8 mouse cellular contexts compared by ENCODE assay signal in the genomic region with DNA sequence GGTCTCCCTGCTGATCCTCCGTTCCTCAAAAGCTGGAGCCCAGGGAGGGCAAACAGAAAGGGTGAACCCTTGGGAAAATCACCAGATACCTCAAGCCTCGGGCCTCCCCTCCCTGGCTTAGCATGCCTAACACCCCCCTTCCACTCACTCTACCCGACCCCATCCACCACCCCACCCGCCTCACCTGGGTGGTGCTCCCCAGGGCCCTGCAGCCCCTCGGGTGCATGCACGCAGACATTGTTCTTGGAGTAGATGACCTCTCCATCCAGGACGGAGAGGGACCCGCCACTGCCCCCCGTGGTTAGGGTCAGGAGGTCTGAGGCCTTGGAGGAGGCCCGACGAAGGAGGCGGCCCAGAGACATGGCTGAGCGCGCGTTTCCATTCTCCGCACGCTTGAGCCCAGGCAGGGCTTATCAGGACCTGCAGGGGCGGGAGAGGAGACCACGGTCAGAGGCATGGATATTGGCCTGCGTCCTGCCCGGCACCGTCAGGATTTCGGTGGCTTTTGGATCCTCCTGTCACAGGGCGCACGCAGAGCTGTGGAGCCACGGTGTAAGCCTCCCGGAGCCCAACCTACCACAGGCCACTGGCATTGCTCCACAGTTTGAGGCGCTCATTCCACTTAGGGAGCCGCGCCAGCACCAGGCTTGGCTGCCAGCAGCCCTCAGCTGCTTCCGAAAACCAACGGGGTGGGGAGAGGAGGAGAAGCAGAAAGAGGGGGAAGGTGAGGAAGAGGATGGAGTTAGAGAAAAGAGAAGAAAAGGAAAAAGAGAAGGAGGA. TPM values are rescaled to one million over a fixed set of nuclear protein-coding genes. Genes with fewer than 3 reads are reported as not detected.
A peak's percentile ranks its signal among the peaks of the same experiment; 100 is the strongest.
DNase-seq lines count a peak whose midpoint lies in the region; ATAC-seq and TF ChIP-seq lines count a peak whose summit lies in the region.

No protein-coding gene starts in this region.

- peak overlapping the region; percentile 52 for H3K27ac ChIP-seq in intestine, embryonic 15.5 days
- H3K27ac ChIP-seq in intestine, postnatal 0 days (ENCODE audit: low read depth, low read length), result no peak overlapping the region
- H3K27ac ChIP-seq in layer of hippocampus, adult 2 months, result 0 out of 2 replicates have a peak overlapping the region, but pooled peaks have one; percentile 47

- H3K27me3 ChIP-seq in intestine, embryonic 15.5 days (replicated peaks), result no peaks in the 10 kb centered on the region
- no peaks in the 10 kb centered on the region for H3K27me3 ChIP-seq in intestine, postnatal 0 days (replicated peaks; ENCODE audit: control insufficient read depth, insufficient read depth, low read length)

- no peak overlapping the region for H3K4me2 ChIP-seq in intestine, embryonic 15.5 days (replicated peaks)
- H3K4me2 ChIP-seq in intestine, postnatal 0 days (replicated peaks; ENCODE audit: low read depth), result no peak overlapping the region

- H3K9ac ChIP-seq in intestine, embryonic 15.5 days, result no peak overlapping the region
- no peak overlapping the region for H3K9ac ChIP-seq in intestine, postnatal 0 days (ENCODE audit: low read depth, low read length)

- no peak overlapping the region for H3K4me3 ChIP-seq in intestine, embryonic 15.5 days (replicated peaks)
- H3K4me3 ChIP-seq in intestine, postnatal 0 days (ENCODE audit: low read depth, low read length), result no peak overlapping the region
- peak overlapping the region; percentile 10; the same call in 1 of the 2 replicates for H3K4me3 ChIP-seq in layer of hippocampus, adult 2 months

- H3K4me1 ChIP-seq in intestine, embryonic 15.5 days (replicated peaks), result peaks cover 46% of the 10 kb centered on the region
- H3K4me1 ChIP-seq in intestine, postnatal 0 days (replicated peaks; ENCODE audit: control insufficient read depth, insufficient read depth, low read length), result peaks cover 5% of the 10 kb centered on the region

- no peak for ATAC-seq in intestine, embryonic 15.5 days
- ATAC-seq in intestine, postnatal 0 days, result no peak
- peak; percentile 18; the same call in 1 of the 2 replicates for ATAC-seq in cerebellum, adult (ENCODE audit: insufficient number of reproducible peaks, low FRiP score, low TSS enrichment)
- ATAC-seq in monocyte, adult 5-6 weeks (replicated peaks; ENCODE audit: insufficient number of reproducible peaks, low FRiP score, low TSS enrichment, poor library complexity, severe bottlenecking), result no peak

- 72% methylated on average over 32 of the region's 32 CpGs for WGBS in intestine, embryonic 15.5 days
- 75% methylated on average over 32 of the region's 32 CpGs for WGBS in intestine, postnatal 0 days

- H3K36me3 ChIP-seq in intestine, embryonic 15.5 days, result peaks cover 15% of the 10 kb centered on the region; the same call in 1 of the 2 replicates
- peaks cover 24% of the 10 kb centered on the region; the same call in 1 of the 2 replicates for H3K36me3 ChIP-seq in intestine, postnatal 0 days (ENCODE audit: control insufficient read depth, insufficient read depth)

- no peaks in the 10 kb centered on the region for H3K9me3 ChIP-seq in intestine, embryonic 15.5 days
- no peaks in the 10 kb centered on the region for H3K9me3 ChIP-seq in intestine, postnatal 0 days (ENCODE audit: control insufficient read depth)

- TF ChIP-seq CTCF in intestine, postnatal 0 days (IDR thresholded peaks at IDR 0.05; ENCODE audit: low read depth), result no peak
- no peak for TF ChIP-seq CTCF in layer of hippocampus, adult 2 months (conservative IDR thresholded peaks at IDR 0.05)

- DNase-seq in gastrocnemius, postnatal 10 days, result peak; percentile 88
- DNase-seq in layer of hippocampus, adult 2 months (ENCODE audit: low spot score in 2 of 2), result peak in 1 of 2 experiments; percentile 69
- DNase-seq in lung, postnatal 36 days, result peak; percentile 80
- DNase-seq in spleen, postnatal 36 days (ENCODE audit: low spot score in 2 of 2), result no peak

RNA-seq across cellular contexts. Expression of gene Tbc1d16, which starts 17.8 kb away (rescaled TPM):
- 13.9 and 15.3 TPM in 2 replicates for polyA plus RNA-seq in intestine, embryonic 15.5 days (2015; fragmentation: Nextera tagmentation; extraction: Ambion mirVana)
- 3.8 and 4.5 TPM in 2 replicates for polyA plus RNA-seq in intestine, postnatal 0 days (2015; fragmentation: Nextera tagmentation; extraction: Ambion mirVana)
- 10 to 100 TPM; 17.0 to 17.8 TPM for total RNA-seq in gastrocnemius, postnatal 10 days (2021)
- total RNA-seq in layer of hippocampus, adult 2 months (2021), result 10 to 100 TPM; 44.0 to 44.1 TPM
- total RNA-seq in monocyte, adult 5-6 weeks (2017), result 0.21 to 0.86 TPM (median 0.49 TPM) in 3 replicates

RNA-seq across cellular contexts. Expression of gene Ccdc40, which starts 17.9 kb away (rescaled TPM):
- polyA plus RNA-seq in intestine, embryonic 15.5 days (2015; fragmentation: Nextera tagmentation; extraction: Ambion mirVana), result 2.5 and 2.6 TPM in 2 replicates
- 1.5 and 1.8 TPM in 2 replicates for polyA plus RNA-seq in intestine, postnatal 0 days (2015; fragmentation: Nextera tagmentation; extraction: Ambion mirVana)
- under 1 TPM in 1 of 2 experiments, not detected in 1; 0.31 TPM for total RNA-seq in gastrocnemius, postnatal 10 days (2021)
- 1 to 10 TPM; 2.8 to 4.1 TPM for total RNA-seq in layer of hippocampus, adult 2 months (2021)
- 0.96 to 2.3 TPM (median 1.8 TPM) in 3 replicates for total RNA-seq in monocyte, adult 5-6 weeks (2017)

RNA-seq across cellular contexts. Expression of gene Gaa, which starts 57.2 kb away (rescaled TPM):
- polyA plus RNA-seq in intestine, embryonic 15.5 days (2015; fragmentation: Nextera tagmentation; extraction: Ambion mirVana), result 66.3 and 69.1 TPM in 2 replicates
- 71.6 and 79.0 TPM in 2 replicates for polyA plus RNA-seq in intestine, postnatal 0 days (2015; fragmentation: Nextera tagmentation; extraction: Ambion mirVana)
- 10 to 100 TPM; 67.7 to 78.6 TPM for total RNA-seq in gastrocnemius, postnatal 10 days (2021)
- total RNA-seq in layer of hippocampus, adult 2 months (2021), result 100 to 1,000 TPM; 323 to 324 TPM
- 8.7 to 20.4 TPM (median 12.8 TPM) in 3 replicates for total RNA-seq in monocyte, adult 5-6 weeks (2017)

Comparison
In these comparisons a context has a peak if more than half of its experiments do, and no peak if none do; other contexts are left out.
1. DNase-seq: peak in gastrocnemius, postnatal 10 days (single experiment) and lung, postnatal 36 days (single experiment); none in spleen, postnatal 36 days (0 of 2).
2. RNA of gene Gaa, which starts 57.2 kb away (total RNA-seq): 323 to 324 TPM in layer of hippocampus, adult 2 months; 67.7 to 78.6 TPM in gastrocnemius, postnatal 10 days and 8.7 to 20.4 TPM in monocyte, adult 5-6 weeks; every median in the first group is over 4 times any median in the second.